Mouse (Mus musculus): ENCODE data around the gene Ranbp9. TPM values are rescaled to one million over a fixed set of nuclear protein-coding genes. Genes with fewer than 3 reads are reported as not detected.

The Ranbp9 gene
- total and polyA plus RNA-seq, 2 experiments from 2014 or later, result 9.3 to 44.9 TPM

DNA sequence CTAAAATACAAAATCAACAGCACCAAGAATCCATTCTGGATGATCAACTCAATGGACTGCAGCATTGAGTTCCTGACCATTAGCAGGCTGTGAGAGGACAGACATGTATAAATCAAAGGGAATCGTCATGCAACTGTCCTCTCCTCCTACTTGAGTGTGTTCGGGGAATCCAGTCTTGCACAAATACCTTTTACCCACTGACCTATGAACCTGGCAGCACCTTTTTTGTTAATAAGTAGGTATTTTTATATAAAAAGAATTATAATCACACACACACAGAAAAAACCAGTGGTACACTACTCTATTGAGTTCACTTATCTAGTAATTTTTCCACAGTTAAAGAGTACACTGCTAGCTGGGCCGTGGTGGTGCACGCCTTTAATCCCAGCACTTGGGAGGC lies 37.4 kb downstream of the Ranbp9 start:
- Histone ChIP-seq H3K27ac (ENCODE audit: low read depth, low read length) (no peak overlapping the region), H3K4me3 (ENCODE audit: low read depth, low read length) (no peak overlapping the region), H3K4me1 (ENCODE audit: insufficient read depth) (no peaks in the 10 kb centered on the region), H3K9ac (no peak overlapping the region), H3K9me3 (ENCODE audit: low read length) (no peaks in the 10 kb centered on the region), H3K4me2 (ENCODE audit: low read depth) (no peak overlapping the region), H3K36me3 (ENCODE audit: insufficient read depth) (no peaks in the 10 kb centered on the region), H3K27me3 (ENCODE audit: insufficient read depth, low read length) (no peaks in the 10 kb centered on the region)
- no peak for DNase-seq
- no peak for TF ChIP-seq CTCF (IDR thresholded peaks at IDR 0.05; ENCODE audit: low read depth)
- ATAC-seq, result no peak
- WGBS, result 98% methylated on average over 4 of the region's 4 CpGs

DNA sequence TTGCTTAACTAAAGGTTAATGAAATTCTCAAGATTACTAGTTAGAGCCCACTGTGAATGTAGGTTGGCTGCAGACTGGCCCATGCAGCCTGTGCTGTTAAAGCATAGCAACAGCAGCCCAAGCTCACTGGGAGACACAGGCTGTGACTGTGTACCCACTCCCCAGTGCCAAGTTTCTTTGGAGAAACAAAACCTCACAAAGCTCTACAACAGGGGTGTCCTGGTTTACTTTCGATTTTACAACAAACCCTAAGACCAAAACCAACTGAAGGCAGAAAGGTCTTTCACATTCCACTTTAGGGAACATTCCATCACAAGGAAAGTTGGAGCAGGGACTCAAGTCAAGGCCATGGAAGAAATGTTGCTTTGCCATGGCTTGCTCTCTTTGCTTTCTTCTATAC lies 38.5 kb downstream of the Ranbp9 start:
- Histone ChIP-seq H3K9ac (no peak overlapping the region), H3K4me3 (ENCODE audit: low read depth, low read length) (no peak overlapping the region), H3K36me3 (ENCODE audit: insufficient read depth) (no peaks in the 10 kb centered on the region), H3K4me2 (ENCODE audit: low read depth) (no peak overlapping the region), H3K27ac (ENCODE audit: low read depth, low read length) (no peak overlapping the region), H3K27me3 (ENCODE audit: insufficient read depth, low read length) (no peaks in the 10 kb centered on the region), H3K9me3 (ENCODE audit: low read length) (no peaks in the 10 kb centered on the region), H3K4me1 (ENCODE audit: insufficient read depth) (no peaks in the 10 kb centered on the region)
- DNase-seq (no peak), ATAC-seq (no peak)
- WGBS, result 92% methylated on average over 1 of the region's 1 CpGs
- no peak for TF ChIP-seq CTCF (IDR thresholded peaks at IDR 0.05; ENCODE audit: low read depth)

DNA sequence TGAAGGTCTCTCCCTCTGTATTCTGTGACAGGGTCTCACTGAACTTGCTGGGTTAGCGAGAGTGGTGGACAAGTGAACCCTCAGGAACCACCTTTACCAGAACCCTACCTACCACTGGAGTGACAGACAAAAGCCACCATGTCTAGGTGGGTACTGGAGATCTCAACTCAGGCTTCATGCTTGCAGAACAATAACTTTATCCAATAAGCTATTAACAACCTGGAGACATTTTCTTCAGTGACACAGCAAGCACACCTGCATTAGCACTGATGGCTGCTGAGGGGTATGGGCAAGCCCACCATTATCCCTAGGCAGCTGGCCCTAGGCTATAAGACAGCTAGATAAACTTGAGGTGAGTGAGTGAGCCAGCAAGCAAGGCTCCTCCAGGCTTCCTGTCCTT lies 40.7 kb downstream of the Ranbp9 start:
- Histone ChIP-seq H3K4me2 (ENCODE audit: low read depth) (no peak overlapping the region), H3K4me1 (ENCODE audit: insufficient read depth) (no peaks in the 10 kb centered on the region), H3K27me3 (ENCODE audit: insufficient read depth, low read length) (no peaks in the 10 kb centered on the region), H3K4me3 (ENCODE audit: low read depth, low read length) (no peak overlapping the region), H3K9me3 (ENCODE audit: low read length) (no peaks in the 10 kb centered on the region), H3K9ac (no peak overlapping the region), H3K27ac (ENCODE audit: low read depth, low read length) (no peak overlapping the region), H3K36me3 (ENCODE audit: insufficient read depth) (no peaks in the 10 kb centered on the region)
- TF ChIP-seq CTCF (IDR thresholded peaks at IDR 0.05; ENCODE audit: low read depth), result no peak
- DNase-seq (no peak), ATAC-seq (no peak)
- WGBS, result 94% methylated on average over 1 of the region's 1 CpGs

DNA sequence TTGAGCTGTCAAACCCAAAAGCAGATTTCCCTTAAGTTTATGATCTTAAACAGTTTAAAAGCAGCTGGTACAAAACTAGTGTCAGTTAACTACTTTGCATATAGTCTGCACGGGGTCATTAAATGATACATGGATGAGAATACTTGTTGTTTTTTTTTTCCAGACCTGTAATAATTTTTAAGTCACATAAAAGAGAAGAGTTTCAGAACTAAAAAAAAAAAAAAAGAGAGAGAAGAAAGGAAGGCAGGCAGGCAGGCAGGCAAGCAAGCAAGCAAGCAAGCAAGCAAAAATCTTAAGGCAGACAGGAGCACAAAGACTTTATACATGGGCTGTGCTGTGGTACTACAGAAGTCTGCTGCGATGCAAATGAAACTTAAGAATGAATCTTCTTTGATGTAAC lies 47.7 kb downstream of the Ranbp9 start:
- H3K9me3 ChIP-seq (ENCODE audit: low read length), result no peaks in the 10 kb centered on the region
- no peak overlapping the region for H3K4me2 ChIP-seq (ENCODE audit: low read depth)
- H3K27ac ChIP-seq (ENCODE audit: low read depth, low read length), result no peak overlapping the region
- peaks cover 5% of the 10 kb centered on the region; the same call in 1 of the 2 replicates for H3K36me3 ChIP-seq (ENCODE audit: insufficient read depth)
- H3K27me3 ChIP-seq (ENCODE audit: insufficient read depth, low read length), result no peaks in the 10 kb centered on the region
- H3K4me1 ChIP-seq (ENCODE audit: insufficient read depth), result no peaks in the 10 kb centered on the region
- DNase-seq (no peak), ATAC-seq (no peak)
- WGBS, result 82% methylated on average over 2 of the region's 2 CpGs
- TF ChIP-seq CTCF (IDR thresholded peaks at IDR 0.05; ENCODE audit: low read depth), result no peak
- H3K4me3 ChIP-seq (ENCODE audit: low read depth, low read length), result no peak overlapping the region
- H3K9ac ChIP-seq, result no peak overlapping the region

DNA sequence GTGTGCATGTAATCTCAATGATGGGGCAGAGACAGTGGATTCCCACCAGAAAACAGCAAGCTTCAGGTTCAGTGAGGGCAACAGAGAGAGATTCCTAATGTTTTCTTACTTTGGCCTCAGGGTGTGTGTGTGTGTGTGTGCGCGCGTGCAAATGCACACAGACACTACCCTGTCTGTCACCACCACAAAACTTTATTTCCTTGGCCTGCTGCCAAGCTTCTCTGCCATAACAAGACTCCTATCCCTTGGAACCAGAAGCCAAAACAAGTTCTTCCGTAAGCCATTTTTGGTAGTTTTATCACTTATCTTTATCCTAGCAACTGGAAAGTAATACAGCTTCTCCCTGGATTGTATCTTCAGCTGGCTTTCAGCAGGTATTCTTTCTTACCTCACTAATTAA lies 52.6 kb downstream of the Ranbp9 start:
- Histone ChIP-seq H3K9ac (no peak overlapping the region), H3K4me2 (ENCODE audit: low read depth) (no peak overlapping the region), H3K27ac (ENCODE audit: low read depth, low read length) (no peak overlapping the region), H3K4me3 (ENCODE audit: low read depth, low read length) (no peak overlapping the region), H3K9me3 (ENCODE audit: low read length) (no peaks in the 10 kb centered on the region), H3K36me3 (ENCODE audit: insufficient read depth) (peaks cover 11% of the 10 kb centered on the region; the same call in 1 of the 2 replicates), H3K27me3 (ENCODE audit: insufficient read depth, low read length) (no peaks in the 10 kb centered on the region), H3K4me1 (ENCODE audit: insufficient read depth) (no peaks in the 10 kb centered on the region)
- no peak for DNase-seq
- 84% methylated on average over 4 of the region's 4 CpGs for WGBS
- TF ChIP-seq CTCF (IDR thresholded peaks at IDR 0.05; ENCODE audit: low read depth), result no peak
- no peak for ATAC-seq

DNA sequence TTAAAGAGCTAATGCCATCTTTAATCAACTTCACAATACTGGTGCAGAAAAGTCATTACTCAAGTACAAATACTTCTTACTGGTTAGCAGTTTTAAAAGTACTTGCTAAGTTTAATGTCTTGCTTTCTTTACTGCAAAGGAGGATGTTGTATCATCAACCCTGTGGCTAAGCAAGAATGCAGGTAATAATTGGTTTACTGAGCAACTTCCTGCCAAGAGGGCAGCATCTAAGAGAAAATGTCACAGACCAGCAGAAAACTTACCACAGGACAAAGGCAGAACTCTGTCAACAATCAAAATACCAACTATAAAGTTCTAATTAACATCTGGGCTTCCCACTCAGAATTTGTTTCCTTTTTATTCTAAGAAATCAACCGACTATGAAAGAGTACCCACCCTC lies 65.8 kb downstream of the Ranbp9 start:
- Histone ChIP-seq H3K4me1 (ENCODE audit: insufficient read depth) (no peaks in the 10 kb centered on the region), H3K36me3 (ENCODE audit: insufficient read depth) (peaks cover 45% of the 10 kb centered on the region), H3K9me3 (ENCODE audit: low read length) (no peaks in the 10 kb centered on the region), H3K27ac (ENCODE audit: low read depth, low read length) (no peak overlapping the region), H3K4me2 (ENCODE audit: low read depth) (no peak overlapping the region), H3K9ac (no peak overlapping the region), H3K27me3 (ENCODE audit: insufficient read depth, low read length) (no peaks in the 10 kb centered on the region), H3K4me3 (ENCODE audit: low read depth, low read length) (no peak overlapping the region)
- ATAC-seq (no peak), DNase-seq (no peak)
- 71% methylated on average over 1 of the region's 1 CpGs for WGBS
- no peak for TF ChIP-seq CTCF (IDR thresholded peaks at IDR 0.05; ENCODE audit: low read depth)

DNA sequence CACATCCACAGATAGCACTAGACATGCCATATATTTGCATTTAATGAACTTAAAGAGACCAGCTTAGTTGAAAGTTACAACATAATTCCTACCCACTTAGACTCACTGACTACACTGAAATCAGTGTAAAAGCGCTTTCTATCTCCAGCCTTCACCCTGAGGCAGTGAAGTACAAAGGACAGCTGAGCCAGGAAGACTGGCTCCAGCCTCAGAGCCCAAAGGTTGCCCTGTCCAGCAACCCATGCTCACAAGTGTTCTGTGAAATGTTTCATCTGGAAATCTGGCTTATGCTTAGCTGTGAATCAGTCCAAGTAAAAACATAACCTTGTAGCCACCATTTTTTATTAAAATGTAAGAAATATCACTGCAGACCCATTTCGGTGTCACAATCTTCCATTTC lies 67.5 kb downstream of the Ranbp9 start:
- Histone ChIP-seq H3K27me3 (ENCODE audit: insufficient read depth, low read length) (no peaks in the 10 kb centered on the region), H3K4me2 (ENCODE audit: low read depth) (no peak overlapping the region), H3K4me1 (ENCODE audit: insufficient read depth) (no peaks in the 10 kb centered on the region), H3K36me3 (ENCODE audit: insufficient read depth) (peaks cover 37% of the 10 kb centered on the region), H3K9me3 (ENCODE audit: low read length) (no peaks in the 10 kb centered on the region), H3K27ac (ENCODE audit: low read depth, low read length) (no peak overlapping the region), H3K9ac (no peak overlapping the region), H3K4me3 (ENCODE audit: low read depth, low read length) (no peak overlapping the region)
- WGBS, result 93% methylated on average over 2 of the region's 2 CpGs
- TF ChIP-seq CTCF (IDR thresholded peaks at IDR 0.05; ENCODE audit: low read depth), result no peak
- DNase-seq, result no peak
- no peak for ATAC-seq

DNA sequence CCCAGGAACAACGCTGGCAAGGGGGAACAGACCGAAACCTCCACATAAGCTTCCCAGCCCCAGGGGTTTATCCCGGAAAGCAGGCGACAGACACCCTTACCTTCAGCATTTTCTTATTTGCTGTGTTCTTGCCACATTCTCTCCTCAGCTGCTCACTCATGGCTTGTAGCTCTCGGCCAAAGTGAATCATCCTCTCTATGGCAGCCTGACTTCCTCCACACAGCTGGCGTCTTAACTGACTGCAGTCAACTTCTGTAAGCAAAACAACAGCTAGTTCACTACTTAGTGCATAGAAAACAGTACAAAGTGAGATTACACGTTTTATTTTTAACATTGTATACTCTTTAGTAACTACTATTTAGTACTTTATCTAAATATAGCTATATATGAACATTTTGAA lies 68.8 kb downstream of the Ranbp9 start:
- H3K36me3 ChIP-seq (ENCODE audit: insufficient read depth), result peaks cover 48% of the 10 kb centered on the region
- no peak for ATAC-seq
- WGBS, result 89% methylated on average over 7 of the region's 7 CpGs

More for the DNA sequence above, 68.8 kb downstream of the Ranbp9 start:
- H3K4me2 ChIP-seq (ENCODE audit: low read depth), result no peak overlapping the region
- no peaks in the 10 kb centered on the region for H3K4me1 ChIP-seq (ENCODE audit: insufficient read depth)
- no peak for TF ChIP-seq CTCF (IDR thresholded peaks at IDR 0.05; ENCODE audit: low read depth)
- no peak for DNase-seq
- H3K9me3 ChIP-seq (ENCODE audit: low read length), result no peaks in the 10 kb centered on the region
- no peak overlapping the region for H3K27ac ChIP-seq (ENCODE audit: low read depth, low read length)
- no peak overlapping the region for H3K4me3 ChIP-seq (ENCODE audit: low read depth, low read length)
- H3K9ac ChIP-seq, result no peak overlapping the region
- H3K27me3 ChIP-seq (ENCODE audit: insufficient read depth, low read length), result no peaks in the 10 kb centered on the region

Data from forebrain, postnatal 0 days (tissue).